Mouse (Mus musculus) embryonic facial prominence, embryonic 12.5 days (tissue): ENCODE results near the gene Rundc3a. TPM values are rescaled to one million over a fixed set of nuclear protein-coding genes. Genes with fewer than 3 reads are reported as not detected.

Experiments
- ATAC-seq: fragments of 200-750 bp; cut with Nextera tagmentation; 2 replicates; pipeline ENCODE4 v1.8.0; 2017; ENCODE audit not compliant: insufficient number of reproducible peaks, insufficient read depth, low FRiP score, low TSS enrichment
- H3K27ac ChIP-seq: fragments of 300-500 bp; sonication (generic); 2 replicates; pipeline ENCODE4 v1.5.1; 2016; ENCODE audit warnings: mild to moderate bottlenecking
- H3K27me3 ChIP-seq: fragments of 300-500 bp; sonication (generic); 2 replicates; pipeline ENCODE4 v1.6.1; 2016; ENCODE audit warnings: mild to moderate bottlenecking, moderate library complexity
- H3K36me3 ChIP-seq: fragments of 300-500 bp; sonication (generic); 2 replicates; pipeline ENCODE4 v1.6.1; 2016; ENCODE audit warnings: mild to moderate bottlenecking
- H3K4me1 ChIP-seq: fragments of 300-500 bp; sonication (generic); 2 replicates; pipeline ENCODE4 v1.6.1; 2016
- H3K4me2 ChIP-seq: fragments of 300-500 bp; sonication (generic); replicated peaks from 2 replicates; pipeline ENCODE4 v1.6.1; 2016; ENCODE audit warnings: mild to moderate bottlenecking, moderate library complexity
- H3K4me3 ChIP-seq: fragments of 300-500 bp; sonication (generic); 2 replicates; pipeline ENCODE4 v1.5.1; 2016; ENCODE audit warnings: mild to moderate bottlenecking
- H3K9ac ChIP-seq: fragments of 300-500 bp; sonication (generic); 2 replicates; pipeline ENCODE4 v1.6.1; 2016; ENCODE audit warnings: mild to moderate bottlenecking, moderate library complexity
- H3K9me3 ChIP-seq: fragments of 300-500 bp; sonication (generic); 2 replicates; pipeline ENCODE4 v1.6.1; 2016; ENCODE audit warnings: mild to moderate bottlenecking, moderate library complexity
- WGBS: fragments of 180-500 bp; shearing (Covaris S2); methylation state at CpG from one replicate; pipeline ENCODE4 v1.1.7; 2016; 5-methylcytosine and 5-hydroxymethylcytosine counted together
- polyA plus RNA-seq: library from polyadenylated mRNA; unstranded; fragments of >200 nt; fragmentation: Nextera tagmentation; extraction: Ambion mirVana; gene quantifications from 2 replicates; pipeline ENCODE4 v1.2.1, GENCODE M21; 2016

Gene Rundc3a
- polyA plus RNA-seq, 1 experiment from 2014 or later = 15.9 TPM

- H3K9ac ChIP-seq = no peak overlapping the region
- H3K27ac ChIP-seq = no peak overlapping the region
- H3K4me3 ChIP-seq = no peak overlapping the region
- ATAC-seq = no peak
- no peaks in the 10 kb centered on the region for H3K9me3 ChIP-seq
- 41% methylated on average over 7 of the region's 7 CpGs for WGBS
- peaks cover 16% of the 10 kb centered on the region for H3K27me3 ChIP-seq
- peaks cover 2% of the 10 kb centered on the region; the same call in 1 of the 2 replicates for H3K4me1 ChIP-seq
- H3K4me2 ChIP-seq = no peak overlapping the region
- H3K36me3 ChIP-seq = no peaks in the 10 kb centered on the region
Measured at GRCm38 (mm10) chr11:102370285-102370684, 22.9 kb upstream of the Rundc3a start.

- H3K9me3 ChIP-seq = no peaks in the 10 kb centered on the region
- H3K4me2 ChIP-seq = no peak overlapping the region
- whole genome bisulfite sequencing = 85% methylated on average over 12 of the region's 12 CpGs
- no peak overlapping the region for H3K27ac ChIP-seq
- no peaks in the 10 kb centered on the region for H3K36me3 ChIP-seq
- ATAC-seq = no peak
- no peak overlapping the region for H3K4me3 ChIP-seq
- peaks cover 16% of the 10 kb centered on the region for H3K4me1 ChIP-seq
- H3K9ac ChIP-seq = no peak overlapping the region
- peaks cover 19% of the 10 kb centered on the region for H3K27me3 ChIP-seq
Measured at GRCm38 (mm10) chr11:102371926-102372685, 21.1 kb upstream of the Rundc3a start.

GRCm38 (mm10) chr11:102372936-102373335, 20.3 kb upstream of the Rundc3a start:
- WGBS = 37% methylated on average over 14 of the region's 14 CpGs
- no peak overlapping the region; the same call in 1 of the 2 replicates for H3K27ac ChIP-seq
- no peak overlapping the region for H3K9ac ChIP-seq

GRCm38 (mm10) chr11:102373646-102374045, 19.6 kb upstream of the Rundc3a start:
- no peaks in the 10 kb centered on the region for H3K36me3 ChIP-seq
- peaks cover 19% of the 10 kb centered on the region for H3K27me3 ChIP-seq
- H3K9ac ChIP-seq = no peak overlapping the region
- no peak overlapping the region for H3K4me3 ChIP-seq
- WGBS = 23% methylated on average over 2 of the region's 2 CpGs
- no peak for ATAC-seq
- no peak overlapping the region for H3K27ac ChIP-seq
- H3K9me3 ChIP-seq = no peaks in the 10 kb centered on the region
- no peak overlapping the region for H3K4me2 ChIP-seq
- peaks cover 16% of the 10 kb centered on the region for H3K4me1 ChIP-seq

More at GRCm38 (mm10) chr11:102372936-102373335, 20.3 kb upstream of the Rundc3a start:
- peaks cover 19% of the 10 kb centered on the region for H3K27me3 ChIP-seq
- no peaks in the 10 kb centered on the region for H3K36me3 ChIP-seq
- ATAC-seq = no peak
- H3K4me3 ChIP-seq = no peak overlapping the region
- H3K4me2 ChIP-seq = no peak overlapping the region
- H3K9me3 ChIP-seq = no peaks in the 10 kb centered on the region
- peaks cover 16% of the 10 kb centered on the region for H3K4me1 ChIP-seq

GRCm38 (mm10) chr11:102374108-102374725, 19.0 kb upstream of the Rundc3a start:
- Histone ChIP-seq H3K27me3 (peaks cover 19% of the 10 kb centered on the region), H3K9ac (no peak overlapping the region), H3K9me3 (no peaks in the 10 kb centered on the region), H3K4me2 (no peak overlapping the region), H3K36me3 (no peaks in the 10 kb centered on the region), H3K27ac (0 out of 2 replicates have a peak overlapping the region, but pooled peaks have one; percentile 9), H3K4me3 (no peak overlapping the region), H3K4me1 (peaks cover 16% of the 10 kb centered on the region)
- no peak for ATAC-seq
- WGBS = 80% methylated on average over 7 of the region's 7 CpGs

- no peaks in the 10 kb centered on the region for H3K36me3 ChIP-seq
- H3K4me3 ChIP-seq = no peak overlapping the region
- ATAC-seq = peak; percentile 71
- WGBS = 6% methylated on average over 23 of the region's 23 CpGs
- no peak overlapping the region for H3K9ac ChIP-seq
- H3K9me3 ChIP-seq = no peaks in the 10 kb centered on the region
- peak overlapping the region; percentile 39 for H3K4me2 ChIP-seq
- H3K4me1 ChIP-seq = peaks cover 16% of the 10 kb centered on the region
- 0 out of 2 replicates have a peak overlapping the region, but pooled peaks have one; percentile 0 for H3K27ac ChIP-seq
- peaks cover 19% of the 10 kb centered on the region for H3K27me3 ChIP-seq
Measured at GRCm38 (mm10) chr11:102375196-102376173, 17.7 kb upstream of the Rundc3a start.

- Histone ChIP-seq H3K4me2 (peak overlapping the region; percentile 39; the same call in 1 of the 2 replicates), H3K9ac (no peak overlapping the region), H3K36me3 (no peaks in the 10 kb centered on the region), H3K4me1 (peaks cover 16% of the 10 kb centered on the region), H3K4me3 (no peak overlapping the region), H3K27ac (peak overlapping the region; percentile 0; the same call in 1 of the 2 replicates), H3K27me3 (peaks cover 19% of the 10 kb centered on the region), H3K9me3 (no peaks in the 10 kb centered on the region)
- no peak for ATAC-seq
- WGBS = 12% methylated on average over 8 of the region's 8 CpGs
Measured at GRCm38 (mm10) chr11:102376196-102376835, 16.9 kb upstream of the Rundc3a start.

- WGBS = 62% methylated on average over 12 of the region's 12 CpGs
- Histone ChIP-seq H3K9ac (no peak overlapping the region), H3K4me3 (no peak overlapping the region), H3K27ac (no peak overlapping the region), H3K9me3 (no peaks in the 10 kb centered on the region), H3K4me1 (peaks cover 16% of the 10 kb centered on the region), H3K4me2 (no peak overlapping the region), H3K36me3 (no peaks in the 10 kb centered on the region), H3K27me3 (peaks cover 19% of the 10 kb centered on the region)
- ATAC-seq = no peak
Measured at GRCm38 (mm10) chr11:102377186-102377585, 16.0 kb upstream of the Rundc3a start.

GRCm38 (mm10) chr11:102380091-102380490, 13.1 kb upstream of the Rundc3a start:
- no peak overlapping the region for H3K4me3 ChIP-seq
- H3K27me3 ChIP-seq = peaks cover 3% of the 10 kb centered on the region; the same call in 1 of the 2 replicates
- H3K4me2 ChIP-seq = no peak overlapping the region
- H3K9ac ChIP-seq = no peak overlapping the region
- no peak for ATAC-seq
- H3K36me3 ChIP-seq = no peaks in the 10 kb centered on the region
- no peak overlapping the region for H3K27ac ChIP-seq
- peaks cover 16% of the 10 kb centered on the region for H3K4me1 ChIP-seq
- H3K9me3 ChIP-seq = no peaks in the 10 kb centered on the region
- WGBS = 75% methylated on average over 5 of the region's 5 CpGs

- Histone ChIP-seq H3K36me3 (no peaks in the 10 kb centered on the region), H3K4me3 (no peak overlapping the region), H3K9me3 (no peaks in the 10 kb centered on the region), H3K4me1 (0 out of 2 replicates have a peak, but pooled peaks cover 1% of the 10 kb centered on the region), H3K9ac (no peak overlapping the region), H3K27me3 (no peaks in the 10 kb centered on the region), H3K4me2 (no peak overlapping the region), H3K27ac (no peak overlapping the region)
- WGBS = 47% methylated on average over 4 of the region's 4 CpGs
- ATAC-seq = no peak
Measured at GRCm38 (mm10) chr11:102381341-102382100, 11.7 kb upstream of the Rundc3a start.
